Mouse (Mus musculus) gonadal fat pad, adult 2 months (tissue): ENCODE measurements around the gene Awat1. TPM values are rescaled to one million over a fixed set of nuclear protein-coding genes. Genes with fewer than 3 reads are reported as not detected.

Experiments used
- DNase-seq: peaks from one replicate; pipeline ENCODE4 v3.0.0-alpha.2; 2012; ENCODE audit warnings: low read depth
- polyA plus RNA-seq: library from polyadenylated mRNA; depleted of rRNA; stranded (reverse); fragments of >200 nt; gene quantifications from 2 replicates; pipeline ENCODE4 v1.2.3, GENCODE M21; 2012; rRNA removed

Awat1 gene
- polyA plus RNA-seq: not detected in 2 replicates

GRCm38 (mm10) chrX:100571951-100572350 is at the start of gene Awat1:
Awat1 (plus strand) TSS chrX:100572251.
- DNase-seq: no peak

- DNase-seq: no peak
These were observed 47.6 kb upstream of the Awat1 start, which contains the start of gene Dgat2l6 for GRCm38 (mm10) chrX:100524471-100524870. Dgat2l6 (plus strand) TSS chrX:100524838.

- no peak for DNase-seq
These were observed 16.0 kb upstream of the Awat1 start for GRCm38 (mm10) chrX:100556026-100556425.

GRCm38 (mm10) chrX:100565696-100566095 is 6.4 kb upstream of the Awat1 start:
- DNase-seq: no peak

- DNase-seq: no peak
These were observed 22.7 kb downstream of the Awat1 start, which contains the start of gene P2ry4 for GRCm38 (mm10) chrX:100594791-100595190. P2ry4 (minus strand) TSS chrX:100594869.

- DNase-seq: peak; percentile 47
These were observed 25.4 kb downstream of the Awat1 start for GRCm38 (mm10) chrX:100597439-100597838.

- DNase-seq: no peak
These were observed 27.7 kb downstream of the Awat1 start for GRCm38 (mm10) chrX:100599755-100600154.

GRCm38 (mm10) chrX:100605314-100605713 is 33.3 kb downstream of the Awat1 start, which contains the start of gene Arr3:
Arr3 (plus strand) TSS chrX:100605497.
- DNase-seq: no peak

GRCm38 (mm10) chrX:100618488-100618887 is 46.4 kb downstream of the Awat1 start:
- DNase-seq: no peak

- no peak for DNase-seq
These were observed 49.3 kb downstream of the Awat1 start for GRCm38 (mm10) chrX:100621366-100621765.

GRCm38 (mm10) chrX:100624242-100624641 is 52.2 kb downstream of the Awat1 start:
- DNase-seq: no peak

- no peak for DNase-seq
These were observed 53.1 kb downstream of the Awat1 start for GRCm38 (mm10) chrX:100625146-100625545.

- DNase-seq: no peak
These were observed 53.4 kb downstream of the Awat1 start, which contains the start of gene Kif4 for GRCm38 (mm10) chrX:100625546-100625801. Kif4 (plus strand) TSS chrX:100625737.

GRCm38 (mm10) chrX:100625802-100626793 is 54.0 kb downstream of the Awat1 start, which contains the start of gene Pdzd11:
Pdzd11 (minus strand) TSS chrX:100626568.
- peak; percentile 38 for DNase-seq

Other genes starting within 250 kb of the Awat1 start
- gene Otud6a, start 143.2 kb upstream of the Awat1 start, polyA plus RNA-seq: not detected in 2 replicates
- gene Awat2, start 129.5 kb upstream of the Awat1 start, polyA plus RNA-seq: 0.42 and 0.66 TPM in 2 replicates
- 33.3 and 33.6 TPM in 2 replicates for gene Igbp1, start 78.0 kb upstream of the Awat1 start, polyA plus RNA-seq
- gene Dgat2l6, start 47.4 kb upstream of the Awat1 start, polyA plus RNA-seq: not detected in 2 replicates
- gene P2ry4, start 22.6 kb downstream of the Awat1 start, polyA plus RNA-seq: 0.03 TPM in 1 of 2 replicates, not detected in the other
- not detected in 2 replicates for gene Arr3, start 33.2 kb downstream of the Awat1 start, polyA plus RNA-seq
- gene Kif4, start 53.5 kb downstream of the Awat1 start, polyA plus RNA-seq: 0.27 and 0.30 TPM in 2 replicates
- gene Pdzd11, start 54.3 kb downstream of the Awat1 start, polyA plus RNA-seq: 30.7 and 34.2 TPM in 2 replicates
- 2.1 and 2.2 TPM in 2 replicates for gene Gdpd2, start 157.6 kb downstream of the Awat1 start, polyA plus RNA-seq
- gene Dlg3, start 195.5 kb downstream of the Awat1 start, polyA plus RNA-seq: 12.6 and 13.4 TPM in 2 replicates